Mouse (Mus musculus): ENCODE results near the gene Ppp3ca.

- no peak for TF ChIP-seq CTCF (IDR thresholded peaks at IDR 0.05 in 2 of 3, conservative IDR thresholded peaks at IDR 0.05 in 1 of 3; ENCODE audit: control insufficient read depth in 1 of 3, insufficient read depth in 1 of 3, low read depth in 2 of 3, low read length in 3 of 3, poor library complexity in 1 of 3, severe bottlenecking in 1 of 3)
- TF ChIP-seq MYB (IDR thresholded peaks at IDR 0.05; ENCODE audit: low read depth, low read length) = no peak
- TF ChIP-seq TCF12 (IDR thresholded peaks at IDR 0.05; ENCODE audit: low read depth, low read length) = no peak
- no peak for TF ChIP-seq ZKSCAN1 (IDR thresholded peaks at IDR 0.05; ENCODE audit: low read depth, low read length)
- TF ChIP-seq UBTF (IDR thresholded peaks at IDR 0.05; ENCODE audit: borderline replicate concordance, insufficient read depth, low read depth, low read length) = no peak
- no peak for TF ChIP-seq USF1 (IDR thresholded peaks at IDR 0.05; ENCODE audit: low read depth, low read length)
- TF ChIP-seq NELFE (IDR thresholded peaks at IDR 0.05; ENCODE audit: low read depth, low read length) = no peak
- no peak for TF ChIP-seq MEF2A (IDR thresholded peaks at IDR 0.05; ENCODE audit: extremely low read depth, insufficient replicate concordance, low read depth, low read length, poor library complexity, severe bottlenecking)
- TF ChIP-seq EP300 (IDR thresholded peaks at IDR 0.05; ENCODE audit: low read depth in 1 of 2, low read length in 2 of 2) = no peak
- TF ChIP-seq POLR2A (IDR thresholded peaks at IDR 0.05; ENCODE audit: control insufficient read depth in 1 of 2, insufficient read depth in 1 of 2, low read depth in 1 of 2, low read length in 2 of 2, poor library complexity in 1 of 2) = no peak
- no peak for TF ChIP-seq KAT2A (conservative IDR thresholded peaks at IDR 0.05; ENCODE audit: low read depth, low read length)
- TF ChIP-seq CHD2 (IDR thresholded peaks at IDR 0.05; ENCODE audit: low read length) = no peak
- TF ChIP-seq HCFC1 (IDR thresholded peaks at IDR 0.05; ENCODE audit: low read depth, low read length) = no peak
Observed at GRCm38 (mm10) chr3:136865176-136865859, 195.4 kb downstream of the Ppp3ca start.

Measured in MEL (cell line).